Mouse (Mus musculus) megakaryocyte-erythroid progenitor cell, adult 5-6 weeks (primary cell): ENCODE measurements around the gene Ckm. TPM values are rescaled to one million over a fixed set of nuclear protein-coding genes. Genes with fewer than 3 reads are reported as not detected.

Experiments
- ATAC-seq: replicated peaks from 2 replicates; pipeline ENCODE4 v1.8.0; 2016; ENCODE audit warnings: mild to moderate bottlenecking, inconsistent platforms; ENCODE audit not compliant: severe bottlenecking, poor library complexity, low FRiP score, low TSS enrichment
- total RNA-seq, 2 experiments: library from RNA; stranded (forward) in 1 of 2; stranded (reverse) in 1 of 2; fragments of 200-1000, 215-1000 nt in 1 of 2; fragments of >200 nt in 1 of 2; fragmentation: Nextera tagmentation in 1 of 2; gene quantifications; 2 replicates each; pipeline ENCODE4 v1.2.3; 2014 to 2017

The Ckm gene
- total RNA-seq, 2 experiments from 2014 or later: not detected

GRCm38 (mm10) chr7:19382166-19382541, 22.4 kb upstream of the Ckm start:
- ATAC-seq: peak; percentile 63

GRCm38 (mm10) chr7:19383708-19384107, 20.9 kb upstream of the Ckm start:
- ATAC-seq: no peak

- no peak for ATAC-seq
Observed at GRCm38 (mm10) chr7:19388699-19389413, 15.7 kb upstream of the Ckm start.

GRCm38 (mm10) chr7:19394484-19394883, 10.1 kb upstream of the Ckm start:
- ATAC-seq: no peak

DNA sequence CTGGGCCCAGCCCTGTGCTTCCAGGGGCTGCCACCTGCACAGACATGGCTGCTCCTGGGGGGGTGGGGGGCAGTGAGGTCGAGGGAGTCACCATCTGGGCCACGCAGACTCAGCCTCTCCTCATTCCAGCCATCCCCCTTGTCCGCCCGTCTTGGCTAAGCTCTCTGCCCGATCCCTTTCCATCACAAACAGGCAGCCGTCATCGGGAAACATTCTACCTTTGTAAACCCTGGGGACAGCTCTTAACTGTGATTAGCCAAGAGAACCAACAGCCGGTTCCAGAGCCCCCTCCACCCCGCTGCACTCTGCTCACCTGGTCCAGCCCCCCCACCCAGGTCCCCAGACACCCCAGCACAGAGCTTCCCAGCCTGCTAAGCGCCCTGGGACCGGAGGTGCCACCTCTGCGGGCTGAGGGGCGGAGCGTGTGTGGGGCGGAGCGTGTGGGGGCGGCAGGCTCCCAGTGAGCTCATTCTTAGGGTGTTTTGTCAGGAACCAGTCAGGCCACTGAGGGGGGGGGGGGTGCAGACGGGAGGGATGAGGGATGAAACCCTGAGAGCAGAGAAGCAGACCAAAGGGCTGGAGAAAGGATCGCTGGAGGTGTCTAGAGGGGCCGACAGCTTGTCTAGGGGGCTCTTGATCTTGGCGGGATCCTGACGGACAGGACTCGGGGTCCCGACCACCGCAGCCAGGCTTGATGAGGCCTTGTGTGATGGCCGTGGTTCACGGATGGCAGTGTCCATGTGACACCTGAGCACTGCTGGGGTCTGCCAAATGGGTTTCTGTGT, 4.9 kb upstream of the Ckm start:
- peak; percentile 53 for ATAC-seq

DNA sequence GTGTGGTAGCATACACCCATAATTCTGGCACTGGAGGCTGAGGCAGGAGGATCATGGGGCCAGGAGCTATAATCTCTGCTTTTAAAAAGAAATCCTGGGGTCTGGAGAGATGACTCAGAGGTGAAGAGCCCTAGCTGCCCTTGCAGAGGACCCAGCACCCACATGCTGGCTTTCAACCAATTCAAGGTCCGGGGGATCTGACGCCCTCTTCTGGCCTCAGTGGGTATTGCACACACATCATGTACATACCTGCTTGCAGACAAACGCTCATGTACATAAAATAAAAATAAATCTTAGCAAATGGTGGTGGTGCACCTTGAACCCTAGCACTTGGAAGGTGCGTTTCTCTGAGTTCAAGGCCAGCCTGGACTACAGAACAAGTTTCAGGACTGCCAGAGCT, 3.6 kb upstream of the Ckm start:
- ATAC-seq: no peak

GRCm38 (mm10) chr7:19402535-19403112, 2.0 kb upstream of the Ckm start:
- no peak for ATAC-seq

GRCm38 (mm10) chr7:19403731-19404296, 762 bp upstream of the Ckm start, which contains the start of gene Klc3:
Gene Klc3, minus strand, starts transcription at chr7:19404104.
- peak; percentile 62 for ATAC-seq

- ATAC-seq: peak; percentile 58
Observed at GRCm38 (mm10) chr7:19405417-19405816, 841 bp downstream of the Ckm start.

DNA sequence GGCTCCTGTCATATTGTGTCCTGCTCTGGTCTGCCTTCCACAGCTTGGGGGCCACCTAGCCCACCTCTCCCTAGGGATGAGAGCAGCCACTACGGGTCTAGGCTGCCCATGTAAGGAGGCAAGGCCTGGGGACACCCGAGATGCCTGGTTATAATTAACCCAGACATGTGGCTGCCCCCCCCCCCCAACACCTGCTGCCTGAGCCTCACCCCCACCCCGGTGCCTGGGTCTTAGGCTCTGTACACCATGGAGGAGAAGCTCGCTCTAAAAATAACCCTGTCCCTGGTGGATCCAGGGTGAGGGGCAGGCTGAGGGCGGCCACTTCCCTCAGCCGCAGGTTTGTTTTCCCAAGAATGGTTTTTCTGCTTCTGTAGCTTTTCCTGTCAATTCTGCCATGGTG, 5.2 kb downstream of the Ckm start:
- no peak for ATAC-seq

DNA sequence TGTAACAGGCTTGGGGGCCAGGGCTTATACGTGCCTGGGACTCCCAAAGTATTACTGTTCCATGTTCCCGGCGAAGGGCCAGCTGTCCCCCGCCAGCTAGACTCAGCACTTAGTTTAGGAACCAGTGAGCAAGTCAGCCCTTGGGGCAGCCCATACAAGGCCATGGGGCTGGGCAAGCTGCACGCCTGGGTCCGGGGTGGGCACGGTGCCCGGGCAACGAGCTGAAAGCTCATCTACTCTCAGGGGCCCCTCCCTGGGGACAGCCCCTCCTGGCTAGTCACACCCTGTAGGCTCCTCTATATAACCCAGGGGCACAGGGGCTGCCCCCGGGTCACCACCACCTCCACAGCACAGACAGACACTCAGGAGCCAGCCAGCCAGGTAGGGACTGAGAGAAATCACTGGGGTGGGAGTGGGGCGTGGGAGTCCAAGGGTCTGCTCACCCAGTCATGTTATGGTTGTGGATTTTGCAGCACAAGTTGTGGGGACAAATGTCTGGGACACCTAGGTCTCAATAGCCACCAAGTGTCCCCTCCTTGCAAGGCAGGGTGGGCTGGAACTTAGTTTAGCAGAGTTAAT, 6.3 kb downstream of the Ckm start:
- no peak for ATAC-seq

DNA sequence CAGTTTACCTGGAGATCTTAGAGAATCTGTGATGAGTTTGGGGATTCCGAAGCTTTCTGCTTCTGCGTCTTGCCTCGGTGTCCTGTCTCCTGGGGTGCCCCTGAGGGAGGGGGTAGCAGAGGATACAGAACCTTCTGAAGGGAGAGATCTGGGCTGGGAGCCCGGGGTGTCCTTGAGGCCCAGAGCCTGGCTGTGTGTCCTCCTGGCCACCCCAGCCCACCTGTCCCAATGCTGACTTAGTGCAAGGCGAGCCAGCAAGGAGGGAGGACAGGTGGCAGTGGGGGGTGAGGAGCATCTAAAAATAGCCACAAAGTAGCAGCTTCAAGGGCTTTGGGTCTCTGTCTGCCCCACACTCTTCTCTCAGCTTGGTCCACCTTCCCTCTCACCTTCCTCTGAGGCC, 7.2 kb downstream of the Ckm start:
- no peak for ATAC-seq

- ATAC-seq: no peak
Observed at GRCm38 (mm10) chr7:19413525-19413924, 8.9 kb downstream of the Ckm start.

GRCm38 (mm10) chr7:19416590-19416989, 12.0 kb downstream of the Ckm start:
- ATAC-seq: no peak

GRCm38 (mm10) chr7:19420121-19420520, 15.5 kb downstream of the Ckm start:
- no peak for ATAC-seq

DNA sequence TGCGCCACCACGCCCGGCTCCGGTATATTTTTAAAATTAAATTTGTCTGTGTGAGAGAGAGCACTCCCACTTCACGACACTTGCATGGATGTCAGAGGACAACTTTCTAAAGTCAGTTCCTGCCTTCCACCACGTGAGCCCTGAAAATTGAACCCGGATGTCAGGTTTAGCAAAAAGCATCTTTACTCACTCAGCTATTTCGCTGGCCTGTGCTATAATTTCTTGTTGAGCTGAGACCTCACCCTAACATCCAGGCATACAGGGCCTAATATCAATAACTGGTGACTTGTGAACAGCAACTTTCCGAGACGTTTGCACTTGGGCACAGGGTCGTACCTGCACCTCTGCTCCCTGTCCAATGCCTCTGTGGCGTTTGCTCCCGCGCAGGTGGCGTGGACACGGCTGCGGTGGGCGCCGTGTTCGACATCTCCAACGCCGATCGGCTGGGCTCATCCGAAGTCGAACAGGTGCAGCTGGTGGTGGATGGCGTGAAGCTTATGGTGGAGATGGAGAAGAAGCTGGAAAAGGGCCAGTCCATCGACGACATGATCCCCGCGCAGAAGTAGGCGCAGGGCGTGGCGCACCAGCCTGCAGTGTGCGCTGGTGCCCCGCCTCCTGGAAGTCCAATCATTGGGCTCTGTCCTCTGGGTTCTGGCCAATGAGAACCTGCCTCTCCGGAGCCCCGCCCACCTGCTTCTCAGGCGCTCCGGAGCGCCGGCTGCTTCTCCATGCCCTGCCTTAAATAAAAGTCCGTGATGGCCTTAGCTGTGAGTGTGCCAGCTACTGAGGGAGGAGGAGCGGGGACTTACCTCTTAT, 16.5 kb downstream of the Ckm start:
- ATAC-seq: peak; percentile 97

DNA sequence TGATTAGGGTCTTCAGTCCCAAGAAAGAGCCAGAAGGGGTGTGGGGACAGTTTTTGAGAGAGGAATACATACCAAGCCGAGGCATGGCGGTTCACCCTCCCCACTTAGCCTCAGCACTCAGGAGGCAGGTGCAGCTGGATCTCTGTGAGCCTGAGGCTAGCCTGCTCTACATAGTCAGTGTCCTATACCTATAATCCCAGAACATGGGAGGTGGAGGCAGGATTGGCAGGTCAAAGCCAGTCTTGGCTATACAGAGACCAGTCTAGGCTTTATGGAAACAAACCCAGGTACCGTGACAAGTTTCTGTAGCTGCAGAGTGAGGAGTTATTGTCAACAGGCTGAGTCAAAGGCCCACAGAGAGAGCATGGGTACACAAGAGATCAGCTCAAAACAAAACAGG, 18.5 kb downstream of the Ckm start:
- ATAC-seq: no peak

DNA sequence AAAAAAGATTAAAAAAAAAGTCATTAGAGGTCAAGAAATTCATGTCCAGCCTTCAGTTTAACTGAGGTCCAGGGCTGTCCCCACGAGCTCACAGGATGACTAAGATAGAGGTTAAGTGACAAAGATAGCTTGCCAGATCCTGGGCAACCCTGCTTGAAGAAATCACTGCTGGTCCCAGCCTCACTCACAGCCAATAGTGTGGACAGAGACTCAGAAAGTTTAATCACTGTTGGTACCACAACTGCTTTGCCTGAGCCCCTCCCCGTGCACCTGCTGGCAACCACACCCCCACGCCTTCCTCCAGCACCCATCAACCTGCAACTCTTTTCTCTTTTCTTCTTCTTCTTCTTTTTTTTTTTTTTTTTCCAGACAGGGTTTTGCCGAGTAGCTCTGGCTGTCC, 19.5 kb downstream of the Ckm start:
- no peak for ATAC-seq

GRCm38 (mm10) chr7:19426349-19426748, 21.8 kb downstream of the Ckm start:
- no peak for ATAC-seq
